Mouse (Mus musculus) embryonic stem cell, embryonic (primary cell): ENCODE data around the gene Iqschfp.

Experiments
- CTCF ChIA-PET, 4 experiments: fragments of 300-600 bp in 2 of 4; fragments of 350-600 bp in 2 of 4; sonication (Branson Sonifier 250); formaldehyde crosslinking; loops; one replicate each; lab custom pipeline; 2022; ENCODE audit warnings: inconsistent platforms in 2 of 4; lab: Charles Lee
- POLR2A ChIA-PET, 4 experiments: fragments of 300-600 bp in 2 of 4; fragments of 350-600 bp in 2 of 4; sonication (Branson Sonifier 250); formaldehyde crosslinking; loops; one replicate each; lab custom pipeline; 2022; ENCODE audit warnings: antibody characterized with exemption in 4 of 4, inconsistent platforms in 1 of 4; lab: Charles Lee

Gene Iqschfp

GRCm38 (mm10) chr3:68589220-68589840 lies 697.3 kb downstream of the Iqschfp start:
- CTCF ChIA-PET: no interaction called here
- POLR2A ChIA-PET: interaction anchor here in 2 of 4 experiments (0.7 to 2.2 kb wide), 6 partner anchors 9 to 95 kb away, joined by 3 to 7 read pairs (median 3); no protein-coding TSS in a partner anchor

- ChIA-PET CTCF (interaction anchor here in 1 of 4 experiments (1.4 kb wide), 1 partner anchor 9 kb away, joined by 4 read pairs; no protein-coding TSS in a partner anchor), POLR2A (interaction anchor here in 2 of 4 experiments (0.8 to 2.2 kb wide), 2 partner anchors 10 to 22 kb away, joined by 3 to 7 read pairs; no protein-coding TSS in a partner anchor)
These were observed 698.4 kb downstream of the Iqschfp start for GRCm38 (mm10) chr3:68590436-68590835.

- POLR2A ChIA-PET: interaction anchor here in 1 of 4 experiments (1.0 kb wide), 1 partner anchor 16 kb away, joined by 3 read pairs; no protein-coding TSS in a partner anchor
- CTCF ChIA-PET: interaction anchor here in 2 of 4 experiments (0.7 to 0.9 kb wide), 2 partner anchors 11 to 277 kb away, joined by 5 to 6 read pairs; no protein-coding TSS in a partner anchor
These were observed 700.5 kb downstream of the Iqschfp start for GRCm38 (mm10) chr3:68592575-68592974.

GRCm38 (mm10) chr3:68593073-68593867 lies 701.2 kb downstream of the Iqschfp start:
- ChIA-PET POLR2A (interaction anchor here in 1 of 4 experiments (0.7 kb wide), 1 partner anchor 748 kb away, joined by 3 read pairs; no protein-coding TSS in a partner anchor), CTCF (interaction anchor here in 3 of 4 experiments (0.7 to 1.1 kb wide), 3 partner anchors 11 to 278 kb away, joined by 5 to 6 read pairs (median 5); no protein-coding TSS in a partner anchor)

- POLR2A ChIA-PET: interaction anchor here in 2 of 4 experiments (0.6 to 1.8 kb wide), 6 partner anchors 11 to 1163 kb away, joined by 3 to 5 read pairs (median 3); no protein-coding TSS in a partner anchor
- CTCF ChIA-PET: interaction anchor here in 2 of 4 experiments (0.6 to 1.7 kb wide), 2 partner anchors 14 to 20 kb away, joined by 5 to 10 read pairs; no protein-coding TSS in a partner anchor
These were observed 703.4 kb downstream of the Iqschfp start for GRCm38 (mm10) chr3:68595316-68595925.

DNA sequence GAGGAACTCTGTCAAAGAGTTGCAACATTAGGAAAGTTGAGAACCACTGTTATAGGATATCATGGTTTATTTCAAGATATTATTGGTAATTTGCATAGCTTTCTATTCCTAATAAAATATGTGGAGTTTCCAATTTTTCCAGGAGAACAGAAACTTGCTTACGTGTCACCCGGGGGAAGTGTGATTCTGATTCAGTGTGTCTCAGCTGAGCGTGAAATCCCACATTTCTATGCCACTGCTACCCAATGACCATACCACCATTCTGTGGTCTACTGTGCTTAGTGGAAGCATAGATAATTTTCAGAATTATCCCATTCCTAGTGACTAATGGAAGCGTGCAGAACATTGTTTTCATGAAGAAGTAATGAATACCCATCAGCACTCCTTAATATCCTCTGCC lies 704.9 kb downstream of the Iqschfp start:
- CTCF ChIA-PET: interaction anchor here in 1 of 4 experiments (0.9 to 1.0 kb wide), 2 partner anchors 18 to 120 kb away, joined by 3 to 4 read pairs; no protein-coding TSS in a partner anchor
- POLR2A ChIA-PET: interaction anchor here in 1 of 4 experiments (0.6 to 1.1 kb wide), 3 partner anchors 14 to 62 kb away, joined by 3 read pairs; no protein-coding TSS in a partner anchor

- POLR2A ChIA-PET: interaction anchor here in 1 of 4 experiments (1.3 kb wide), 1 partner anchor 21 kb away, joined by 3 read pairs; no protein-coding TSS in a partner anchor
- CTCF ChIA-PET: interaction anchor here in 1 of 4 experiments (1.2 kb wide), 1 partner anchor 12 kb away, joined by 3 read pairs; no protein-coding TSS in a partner anchor
These were observed 710.9 kb downstream of the Iqschfp start for GRCm38 (mm10) chr3:68602891-68603290.

- ChIA-PET CTCF (interaction anchor here in 3 of 4 experiments (0.6 to 1.5 kb wide), 4 partner anchors 11 to 101 kb away, joined by 3 to 4 read pairs (median 3); no protein-coding TSS in a partner anchor), POLR2A (interaction anchor here in 2 of 4 experiments (0.6 to 1.3 kb wide), 8 partner anchors 17 to 112 kb away, joined by 3 to 4 read pairs (median 3); no protein-coding TSS in a partner anchor)
These were observed 712.4 kb downstream of the Iqschfp start for GRCm38 (mm10) chr3:68604467-68604866.

GRCm38 (mm10) chr3:68604962-68605361 lies 712.9 kb downstream of the Iqschfp start:
- ChIA-PET CTCF (interaction anchor here in 3 of 4 experiments (0.6 to 1.1 kb wide), 3 partner anchors 21 to 85 kb away, joined by 3 to 12 read pairs (median 3); no protein-coding TSS in a partner anchor), POLR2A (interaction anchor here in 3 of 4 experiments (0.5 to 1.0 kb wide), 6 partner anchors 21 to 681 kb away, joined by 3 to 6 read pairs (median 3); no protein-coding TSS in a partner anchor)

GRCm38 (mm10) chr3:68605942-68606603 lies 714.0 kb downstream of the Iqschfp start:
- ChIA-PET POLR2A (interaction anchor here in 1 of 4 experiments (0.6 to 0.9 kb wide), 2 partner anchors 9 to 110 kb away, joined by 4 read pairs; no protein-coding TSS in a partner anchor), CTCF (no interaction called here)

DNA sequence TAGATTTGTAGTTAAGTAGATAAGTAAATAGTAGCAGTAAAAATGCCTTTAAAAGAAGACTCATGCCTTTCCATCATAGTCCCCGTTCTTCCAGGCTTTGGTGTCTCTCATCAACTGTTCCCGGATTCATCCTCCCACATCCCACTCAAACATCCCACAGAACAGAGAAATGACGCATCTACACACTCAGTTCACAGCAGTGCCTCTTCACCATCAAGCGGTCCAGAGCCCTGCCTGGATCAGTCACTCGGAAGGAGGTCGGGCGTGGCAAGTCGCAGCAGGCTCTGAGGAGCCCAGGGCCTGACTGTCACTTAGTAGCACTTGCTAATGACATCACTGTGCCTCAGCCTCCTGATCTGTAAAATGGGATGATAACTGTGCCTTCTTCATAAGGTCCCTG lies 714.7 kb downstream of the Iqschfp start:
- ChIA-PET POLR2A (interaction anchor here in 1 of 4 experiments (0.9 kb wide), 1 partner anchor 9 kb away, joined by 4 read pairs; no protein-coding TSS in a partner anchor), CTCF (no interaction called here)

- ChIA-PET POLR2A (no interaction called here), CTCF (no interaction called here)
These were observed 715.3 kb downstream of the Iqschfp start for GRCm38 (mm10) chr3:68607336-68607735.

- ChIA-PET POLR2A (interaction anchor here in 3 of 4 experiments (0.5 to 2.6 kb wide), 11 partner anchors 11 to 1146 kb away, joined by 3 to 9 read pairs (median 3); no protein-coding TSS in a partner anchor), CTCF (interaction anchor here in 1 of 4 experiments (0.5 kb wide), 1 partner anchor 27 kb away, joined by 22 read pairs; no protein-coding TSS in a partner anchor)
These were observed 716.9 kb downstream of the Iqschfp start for GRCm38 (mm10) chr3:68608848-68609497.

DNA sequence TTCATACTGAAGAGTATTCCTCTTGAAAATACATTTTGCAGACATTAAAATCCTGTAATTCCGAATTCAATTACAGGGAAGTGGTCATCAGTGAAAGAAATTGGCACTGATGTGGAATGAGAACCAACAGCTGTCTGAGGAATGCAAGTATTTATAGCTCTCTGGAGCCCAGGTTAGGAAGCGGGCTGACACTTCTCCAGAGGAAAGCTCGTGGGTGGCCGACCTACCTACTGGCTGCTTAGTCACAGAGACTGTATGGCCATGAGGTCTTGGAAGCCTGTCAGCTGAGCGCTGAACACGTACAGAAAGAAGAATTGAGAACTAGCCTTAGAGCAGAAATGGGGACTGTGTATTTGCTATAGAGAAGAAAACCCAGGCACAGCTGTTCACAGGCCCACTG lies 718.0 kb downstream of the Iqschfp start:
- ChIA-PET CTCF (interaction anchor here in 1 of 4 experiments (1.1 kb wide), 1 partner anchor 29 kb away, joined by 5 read pairs; no protein-coding TSS in a partner anchor), POLR2A (interaction anchor here (0.7 to 2.6 kb wide), 7 partner anchors 28 to 236 kb away, joined by 3 to 9 read pairs (median 3); no protein-coding TSS in a partner anchor)

- POLR2A ChIA-PET: interaction anchor here in 3 of 4 experiments (0.7 to 2.6 kb wide), 6 partner anchors 29 to 237 kb away, joined by 3 to 9 read pairs (median 4); no protein-coding TSS in a partner anchor
- CTCF ChIA-PET: interaction anchor here in 2 of 4 experiments (0.8 to 1.1 kb wide), 2 partner anchors 29 to 65 kb away, joined by 4 to 5 read pairs; no protein-coding TSS in a partner anchor
These were observed 718.7 kb downstream of the Iqschfp start for GRCm38 (mm10) chr3:68610598-68611261.
